Mouse (Mus musculus) right cerebral cortex, postnatal 14 days (tissue): ENCODE measurements around the gene Plekhm2.

Source experiments
- DNase-seq: peaks from one replicate; pipeline ENCODE4 v3.0.0; 2022

The Plekhm2 gene

GRCm38 (mm10) chr4:141660884-141661283 lies 3.8 kb downstream of the Plekhm2 start:
- no peak for DNase-seq

DNA sequence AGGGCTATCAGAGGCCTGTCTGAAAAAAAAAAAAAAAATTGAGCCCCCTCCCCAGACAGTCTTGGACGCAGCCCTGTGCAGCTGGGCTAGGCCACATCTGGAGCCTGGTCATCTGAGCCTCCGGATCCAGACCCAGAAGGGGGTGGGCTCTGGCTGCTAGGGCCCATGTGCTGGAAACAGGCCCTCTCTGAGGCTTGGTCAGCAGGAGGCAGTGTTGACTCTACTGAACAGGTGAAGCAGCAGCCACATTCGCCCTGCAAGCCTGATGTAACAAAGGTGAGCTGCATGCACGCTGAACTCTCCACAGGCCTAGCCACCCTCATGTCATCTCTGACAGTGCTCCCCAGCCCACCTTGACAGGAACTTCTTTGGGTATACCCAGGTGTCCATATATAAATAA lies 5.0 kb downstream of the Plekhm2 start:
- no peak for DNase-seq

DNA sequence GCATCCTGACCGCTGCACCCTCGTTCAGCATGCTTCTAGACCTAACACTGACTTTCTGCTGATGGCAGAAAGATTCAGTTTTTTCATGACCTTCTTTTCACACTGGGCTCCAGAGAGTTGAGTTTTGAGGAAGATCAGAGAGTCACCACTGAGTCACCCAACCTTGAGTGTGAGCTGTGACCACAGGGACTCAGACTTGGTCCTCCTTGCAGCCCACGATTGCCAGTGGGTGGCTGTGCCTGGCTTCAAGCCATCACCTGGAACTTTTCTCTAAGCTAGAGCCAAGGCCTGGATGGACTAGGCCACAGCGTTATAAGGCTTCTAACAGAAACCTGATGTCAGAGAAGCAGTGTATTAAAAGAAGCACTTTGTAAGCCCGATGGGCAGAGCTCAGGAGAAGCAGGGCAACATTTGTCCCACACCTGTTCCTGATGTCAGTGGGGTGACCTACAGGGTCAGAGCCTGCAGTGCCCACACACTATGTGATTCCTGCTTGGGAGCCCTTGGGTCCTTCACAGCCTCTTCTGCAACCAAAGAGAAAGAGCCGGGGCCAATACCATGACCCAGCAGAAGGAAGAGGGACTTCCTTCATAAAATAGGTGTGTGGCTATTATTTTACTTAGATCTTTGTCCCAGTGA lies 5.7 kb downstream of the Plekhm2 start:
- no peak for DNase-seq

DNA sequence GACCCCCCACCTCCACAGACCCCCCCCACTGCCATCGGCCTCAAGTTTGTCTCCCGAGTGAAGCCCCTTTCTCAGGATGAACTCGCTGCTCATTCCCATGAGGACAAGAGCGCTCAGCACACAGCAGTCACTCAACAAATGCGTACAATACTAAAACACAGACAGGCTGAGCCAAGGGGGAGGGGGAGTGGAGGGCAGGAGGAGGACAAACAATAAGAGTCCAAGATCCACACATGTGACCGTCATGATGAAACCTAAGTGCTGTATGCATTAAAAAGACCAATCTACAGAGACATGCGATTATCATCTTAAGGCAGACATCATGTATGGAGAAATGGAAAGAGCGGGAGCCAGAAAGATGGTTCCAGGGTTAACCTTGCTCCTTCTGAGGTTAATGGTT lies 7.8 kb downstream of the Plekhm2 start:
- no peak for DNase-seq

DNA sequence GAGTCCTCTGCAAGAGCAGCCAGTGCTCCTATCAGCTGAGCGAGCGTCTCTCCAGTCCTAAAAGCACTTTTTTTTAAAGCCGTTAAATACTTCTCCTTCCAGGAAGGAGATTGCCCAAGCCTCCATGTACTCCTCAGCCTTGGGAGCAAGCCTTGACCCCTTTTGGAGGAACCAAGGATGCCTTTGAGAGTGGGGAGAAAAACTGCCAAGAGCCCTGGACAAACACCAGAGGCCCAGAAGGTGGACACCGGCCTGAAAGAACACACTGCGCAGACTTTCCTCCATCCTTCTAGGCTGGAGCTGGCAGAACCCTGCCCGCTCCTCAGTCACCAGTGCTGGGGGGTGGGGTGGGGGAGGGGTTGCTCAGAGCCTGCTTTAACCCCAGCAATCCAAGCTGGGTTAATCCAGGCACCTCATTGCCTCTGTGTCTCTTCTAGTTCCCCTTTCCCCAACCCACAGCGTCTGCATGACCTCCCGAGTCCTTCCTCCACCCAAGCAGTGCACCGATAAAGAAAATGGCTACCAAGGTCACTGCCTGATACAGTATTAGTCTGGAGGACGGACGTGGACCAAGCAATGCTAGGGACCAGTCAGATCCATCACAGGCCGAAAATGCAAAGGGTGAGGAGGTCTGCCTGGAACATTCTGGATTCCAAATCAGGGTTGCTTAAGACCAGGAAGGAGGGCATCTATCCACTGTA lies 8.6 kb downstream of the Plekhm2 start:
- DNase-seq, result no peak

DNA sequence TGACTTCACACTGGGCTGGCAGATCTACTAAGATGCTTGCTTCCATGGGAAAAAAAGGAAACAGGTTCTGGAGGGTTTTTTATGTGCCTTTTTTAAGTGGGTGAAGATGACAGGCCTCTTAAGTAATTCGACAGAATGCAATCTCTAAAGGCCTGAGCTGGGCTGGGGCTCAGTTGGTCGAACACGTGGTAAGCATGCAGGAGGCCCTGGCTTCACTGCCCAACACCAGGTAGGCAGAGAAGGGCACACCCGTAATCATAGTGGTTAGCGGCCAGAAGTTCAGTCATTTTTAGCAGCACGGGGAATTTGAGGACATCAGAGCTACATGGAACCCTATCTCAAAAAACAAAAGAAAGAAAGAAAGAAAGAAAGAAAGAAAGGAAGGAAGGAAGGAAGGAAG lies 10.2 kb downstream of the Plekhm2 start:
- DNase-seq, result no peak

- no peak for DNase-seq
Measured at GRCm38 (mm10) chr4:141653813-141654212, 10.9 kb downstream of the Plekhm2 start.

GRCm38 (mm10) chr4:141653044-141653443 lies 11.7 kb downstream of the Plekhm2 start:
- no peak for DNase-seq

DNA sequence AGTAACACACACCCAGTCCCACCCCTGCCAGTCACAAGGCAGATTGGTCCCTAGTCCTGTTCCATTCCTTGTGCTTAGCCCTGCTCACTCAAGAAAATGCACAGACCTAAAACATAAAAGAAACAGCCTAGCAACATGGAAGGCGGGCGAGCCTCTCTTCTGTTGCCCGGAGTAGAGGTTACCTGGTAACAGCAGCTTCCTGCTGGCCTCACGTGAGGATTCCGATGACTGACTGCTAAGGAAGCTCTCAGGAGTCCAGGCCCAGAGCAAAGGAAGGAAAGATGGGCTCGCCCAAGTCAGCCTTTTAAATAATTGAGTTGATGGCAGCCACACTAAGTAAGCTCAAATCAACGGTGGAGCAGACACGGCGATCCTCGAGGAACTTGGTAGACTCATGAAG lies 12.8 kb downstream of the Plekhm2 start:
- DNase-seq, result no peak

GRCm38 (mm10) chr4:141651286-141651685 lies 13.4 kb downstream of the Plekhm2 start:
- DNase-seq, result no peak

DNA sequence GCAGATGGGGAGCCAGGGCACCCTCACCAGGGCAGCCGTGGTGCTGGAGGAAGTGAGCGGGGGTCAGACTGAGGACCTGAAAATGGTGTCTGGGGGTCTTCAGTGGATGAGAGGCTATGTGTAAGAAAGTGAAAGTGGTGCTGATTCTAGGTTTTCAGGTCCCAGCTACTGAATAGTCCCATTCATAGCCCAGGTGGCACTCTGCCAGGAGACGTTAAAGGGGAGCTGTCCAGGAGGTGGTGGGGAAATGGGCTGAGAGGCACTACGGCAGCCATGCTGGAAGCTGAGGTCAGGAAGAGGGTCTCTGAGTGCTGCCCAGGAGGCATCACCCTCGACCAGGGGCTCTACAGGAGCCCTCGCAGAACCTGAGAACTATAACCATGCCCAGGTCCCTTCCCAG lies 15.5 kb downstream of the Plekhm2 start:
- DNase-seq, result no peak

GRCm38 (mm10) chr4:141648262-141648661 lies 16.4 kb downstream of the Plekhm2 start:
- no peak for DNase-seq

- no peak for DNase-seq
Measured at GRCm38 (mm10) chr4:141647187-141647586, 17.5 kb downstream of the Plekhm2 start.

DNA sequence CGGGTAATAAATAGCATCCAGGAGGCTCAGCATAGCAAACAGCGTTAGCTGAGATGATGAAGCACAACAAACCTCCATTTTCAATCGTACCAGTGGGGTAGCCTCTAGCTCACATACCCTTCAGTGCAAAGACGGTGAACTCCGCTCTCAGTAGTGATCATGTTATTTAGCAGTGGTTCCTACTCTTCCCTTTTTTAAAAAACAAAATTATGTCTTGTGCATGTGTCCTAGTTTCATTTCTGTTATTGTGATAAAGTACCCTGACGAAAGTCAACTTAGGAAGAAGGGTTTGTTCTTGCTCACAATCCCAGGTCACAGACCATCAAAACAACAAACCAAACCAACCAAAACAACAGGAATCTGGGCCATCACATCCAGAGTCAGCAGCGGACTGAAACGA lies 18.7 kb downstream of the Plekhm2 start:
- DNase-seq, result no peak

GRCm38 (mm10) chr4:141643118-141643855 lies 21.4 kb downstream of the Plekhm2 start:
- DNase-seq, result no peak

- DNase-seq, result no peak
Measured at GRCm38 (mm10) chr4:141641961-141642811, 22.5 kb downstream of the Plekhm2 start.

- no peak for DNase-seq
Measured at GRCm38 (mm10) chr4:141641353-141641771, 23.3 kb downstream of the Plekhm2 start.

DNA sequence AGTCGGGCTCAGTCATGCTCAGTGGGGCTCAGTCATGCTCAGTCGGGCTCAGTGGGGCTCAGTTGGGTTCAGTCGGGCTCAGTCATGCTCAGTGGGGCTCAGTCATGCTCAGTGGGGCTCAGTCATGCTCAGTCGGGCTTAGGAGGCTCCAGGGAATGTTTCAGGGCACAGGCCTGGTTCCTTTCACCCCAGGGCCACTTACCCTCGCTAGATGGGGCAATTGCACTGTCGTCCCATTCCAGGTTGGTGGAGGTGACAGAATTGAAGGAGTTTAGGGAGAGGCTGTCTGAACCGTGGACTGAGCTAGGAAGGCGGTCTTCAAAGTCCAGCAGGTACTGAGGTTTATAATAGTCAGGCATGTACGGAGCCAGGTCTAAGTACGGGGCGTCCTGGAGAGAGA lies 25.2 kb downstream of the Plekhm2 start:
- no peak for DNase-seq

DNA sequence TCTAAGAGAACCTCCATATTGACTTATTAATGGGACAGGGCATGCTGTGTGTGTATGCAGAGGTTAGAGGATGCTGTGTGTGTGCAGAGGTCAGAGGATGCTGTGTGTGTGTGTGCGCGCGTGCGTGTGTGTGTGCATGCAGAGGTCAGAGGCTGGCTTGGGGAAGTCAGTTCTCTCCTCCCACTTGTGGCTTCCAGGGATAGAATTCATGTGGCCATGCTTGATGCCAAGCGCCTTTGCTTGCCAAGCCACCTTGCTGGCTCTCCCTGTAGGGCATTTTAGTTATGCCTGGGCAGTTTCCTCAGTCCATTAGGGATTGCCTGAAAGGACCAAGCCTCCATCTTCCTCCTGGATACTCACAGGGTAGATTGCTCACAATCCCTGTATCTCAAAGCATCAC lies 28.0 kb downstream of the Plekhm2 start:
- DNase-seq, result no peak

- no peak for DNase-seq
Measured at GRCm38 (mm10) chr4:141635991-141636390, 28.7 kb downstream of the Plekhm2 start.

- no peak for DNase-seq
Measured at GRCm38 (mm10) chr4:141632111-141632873, 32.4 kb downstream of the Plekhm2 start.

DNA sequence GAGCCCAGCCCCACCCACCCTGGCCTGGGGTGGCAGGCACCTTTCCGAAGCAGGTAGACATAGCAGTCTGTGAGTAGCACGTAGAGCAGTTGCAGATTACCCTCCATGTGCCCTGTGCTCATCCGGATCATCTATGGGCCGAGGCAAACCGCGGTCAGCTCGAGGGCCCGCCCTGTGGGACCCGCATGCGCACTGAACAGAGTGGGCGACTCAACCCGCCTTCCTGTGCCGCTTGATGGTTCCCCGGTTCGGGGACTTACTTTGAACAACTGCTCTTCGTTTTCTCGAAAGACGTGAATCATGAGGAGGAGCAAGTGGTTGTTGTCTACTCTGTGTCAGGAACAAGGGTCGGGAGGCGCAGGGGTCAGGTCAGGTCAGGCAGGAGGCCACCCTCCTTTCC lies 33.4 kb downstream of the Plekhm2 start:
- no peak for DNase-seq
